Comparison of ENCODE assay signal across 14 mouse cellular contexts in the genomic region with DNA sequence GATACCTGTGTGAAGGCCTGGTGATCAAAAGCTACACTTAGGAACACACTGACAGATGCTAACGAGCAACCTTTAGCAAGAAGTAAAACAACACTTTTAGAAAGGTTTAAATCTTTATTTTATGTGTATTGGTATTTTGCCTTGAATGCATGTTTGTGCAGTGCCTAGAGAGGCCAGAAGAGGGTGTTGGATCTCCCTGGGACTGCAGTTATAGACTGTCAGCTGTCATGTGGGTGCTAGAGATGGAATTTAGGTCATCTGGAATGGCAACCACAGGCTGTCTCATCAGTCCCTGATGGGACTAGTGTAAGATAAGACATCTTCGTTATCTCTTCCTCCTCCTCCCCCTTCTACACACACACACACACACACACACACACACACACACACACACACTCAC. TPM values are rescaled to one million over a fixed set of nuclear protein-coding genes. Genes with fewer than 3 reads are reported as not detected.
DNase-seq lines count a peak whose midpoint lies in the region; ATAC-seq and TF ChIP-seq lines count a peak whose summit lies in the region.
"Had no signal": no experiment of that assay in that cellular context is flagged by ENCODE, and none has a peak within 500 bp of the region (broad histone marks: within the 10 kb centered on the region; RNA-seq: fewer than 3 reads in every experiment).

No protein-coding gene starts in this region.

- H3K36me3 ChIP-seq in kidney, postnatal 0 days (ENCODE audit: insufficient read depth, low read length): no peaks in the 10 kb centered on the region
- no peaks in the 10 kb centered on the region for H3K36me3 ChIP-seq in stomach, postnatal 0 days (ENCODE audit: control insufficient read depth, insufficient read depth, low read length)
- H3K36me3 ChIP-seq: forebrain, embryonic 12.5 days; limb, embryonic 12.5 days had no signal

- no peak for TF ChIP-seq EP300 in stomach, postnatal 0 days (optimal IDR thresholded peaks at IDR 0.05)

- no peak for ATAC-seq in CD4-positive, CD25-positive, alpha-beta regulatory T cell, adult 4 months
- no peak for ATAC-seq in kidney, postnatal 0 days (replicated peaks; ENCODE audit: low FRiP score, low read depth)
- no peak for ATAC-seq in stomach, postnatal 0 days (ENCODE audit: low FRiP score, low TSS enrichment)
- ATAC-seq in frontal cortex, adult (ENCODE audit: low TSS enrichment): no peak

- no peak overlapping the region for H3K4me3 ChIP-seq in kidney, postnatal 0 days (replicated peaks; ENCODE audit: low read depth, low read length)
- no peak overlapping the region for H3K4me3 ChIP-seq in stomach, postnatal 0 days (ENCODE audit: low read depth, low read length)
- H3K4me3 ChIP-seq: forebrain, embryonic 12.5 days; limb, embryonic 12.5 days had no signal

- no peaks in the 10 kb centered on the region for H3K27me3 ChIP-seq in kidney, postnatal 0 days (ENCODE audit: insufficient read depth, low read length)
- no peaks in the 10 kb centered on the region for H3K27me3 ChIP-seq in stomach, postnatal 0 days (ENCODE audit: control insufficient read depth, insufficient read depth, low read length)
- H3K27me3 ChIP-seq: forebrain, embryonic 12.5 days; limb, embryonic 12.5 days had no signal

- H3K9ac ChIP-seq in kidney, postnatal 0 days (ENCODE audit: low read depth, low read length): no peak overlapping the region
- no peak overlapping the region for H3K9ac ChIP-seq in stomach, postnatal 0 days (ENCODE audit: low read length)
- H3K9ac ChIP-seq: forebrain, embryonic 12.5 days; limb, embryonic 12.5 days had no signal

- WGBS in kidney, postnatal 0 days: 77% methylated on average over 2 of the region's 2 CpGs
- 86% methylated on average over 2 of the region's 2 CpGs for WGBS in stomach, postnatal 0 days

- peak; percentile 48 for TF ChIP-seq CTCF in kidney, postnatal 0 days (IDR thresholded peaks at IDR 0.05; ENCODE audit: low read depth)
- TF ChIP-seq CTCF in stomach, postnatal 0 days (IDR thresholded peaks at IDR 0.05; ENCODE audit: low read depth): peak; percentile 55

- no peak overlapping the region for H3K4me2 ChIP-seq in kidney, postnatal 0 days (ENCODE audit: low read length)
- H3K4me2 ChIP-seq in stomach, postnatal 0 days (replicated peaks; ENCODE audit: low read depth): no peak overlapping the region
- H3K4me2 ChIP-seq: forebrain, embryonic 12.5 days; limb, embryonic 12.5 days had no signal

- no peak overlapping the region for H3K27ac ChIP-seq in kidney, postnatal 0 days
- no peak overlapping the region for H3K27ac ChIP-seq in stomach, postnatal 0 days (replicated peaks)
- H3K27ac ChIP-seq: forebrain, embryonic 12.5 days; limb, embryonic 12.5 days had no signal

- no peaks in the 10 kb centered on the region for H3K4me1 ChIP-seq in kidney, postnatal 0 days (replicated peaks; ENCODE audit: insufficient read depth, low read length)
- H3K4me1 ChIP-seq in stomach, postnatal 0 days (replicated peaks; ENCODE audit: control insufficient read depth, insufficient read depth): no peaks in the 10 kb centered on the region
- H3K4me1 ChIP-seq: limb, embryonic 12.5 days had no signal

- intact Hi-C loops in left cerebral cortex, postnatal 10 days (cut with DNase I): no loop called here

- DNase-seq in CD4-positive, CD25-positive, alpha-beta regulatory T cell, adult 2 months (ENCODE audit: low read depth, low spot score): peak; percentile 17
- DNase-seq in kidney, postnatal 0 days (ENCODE audit: low spot score): no peak
- no peak for DNase-seq in kidney, adult 9 months
- DNase-seq in Muller cell, postnatal 12 days (ENCODE audit: inconsistent ontology term): peak; percentile 26
- DNase-seq in stomach, postnatal 0 days (ENCODE audit: low spot score): no peak
- DNase-seq in left cerebral cortex, postnatal 10 days (ENCODE audit: extremely low spot score in 1 of 2, low spot score in 2 of 2): no peak
- DNase-seq: gastrocnemius, postnatal 36 days had no signal

- H3K9me3 ChIP-seq in kidney, postnatal 0 days (replicated peaks; ENCODE audit: low read length): no peaks in the 10 kb centered on the region
- no peaks in the 10 kb centered on the region for H3K9me3 ChIP-seq in stomach, postnatal 0 days (ENCODE audit: control insufficient read depth, low read length)
- H3K9me3 ChIP-seq: forebrain, embryonic 12.5 days; limb, embryonic 12.5 days had no signal

RNA-seq across cellular contexts. Expression of a gene that starts 23.0 kb away (rescaled TPM):
- polyA plus RNA-seq in CD4-positive, CD25-positive, alpha-beta regulatory T cell, adult 4 months (2017; shearing (Covaris generic)): 1 to 10 TPM; 3.8 to 5.1 TPM
- 13.9 and 18.6 TPM in 2 replicates for polyA plus RNA-seq in kidney, postnatal 0 days (2015; fragmentation: Nextera tagmentation; extraction: Ambion mirVana)
- polyA plus RNA-seq in stomach, postnatal 0 days (2015; fragmentation: Nextera tagmentation; extraction: Ambion mirVana): 6.4 and 6.8 TPM in 2 replicates
- 10 to 100 TPM; 39.4 to 41.5 TPM for total RNA-seq in left cerebral cortex, postnatal 10 days (2021)

RNA-seq across cellular contexts. Expression of a gene that starts 25.2 kb away (rescaled TPM):
- polyA plus RNA-seq in CD4-positive, CD25-positive, alpha-beta regulatory T cell, adult 4 months (2017; shearing (Covaris generic)): not detected
- not detected in 2 replicates for polyA plus RNA-seq in kidney, postnatal 0 days (2015; fragmentation: Nextera tagmentation; extraction: Ambion mirVana)
- polyA plus RNA-seq in stomach, postnatal 0 days (2015; fragmentation: Nextera tagmentation; extraction: Ambion mirVana): not detected in 2 replicates
- not detected for total RNA-seq in left cerebral cortex, postnatal 10 days (2021)
- polyA plus RNA-seq: forebrain, embryonic 12.5 days; intestine, embryonic 14.5 days; limb, embryonic 12.5 days; lung, embryonic 16.5 days had no signal

RNA-seq across cellular contexts. Expression of a gene that starts 25.2 kb away (rescaled TPM):
- not detected for polyA plus RNA-seq in CD4-positive, CD25-positive, alpha-beta regulatory T cell, adult 4 months (2017; shearing (Covaris generic))
- polyA plus RNA-seq in kidney, postnatal 0 days (2015; fragmentation: Nextera tagmentation; extraction: Ambion mirVana): not detected in 2 replicates
- polyA plus RNA-seq in stomach, postnatal 0 days (2015; fragmentation: Nextera tagmentation; extraction: Ambion mirVana): not detected in 2 replicates
- total RNA-seq in left cerebral cortex, postnatal 10 days (2021): not detected
- total RNA-seq: gastrocnemius, postnatal 36 days; heart, postnatal 25 days had no signal
- polyA plus RNA-seq: forebrain, embryonic 12.5 days; intestine, embryonic 14.5 days; limb, embryonic 12.5 days; lung, embryonic 16.5 days had no signal

RNA-seq across cellular contexts. Expression of a gene that starts 31.0 kb away (rescaled TPM):
- under 1 TPM in 1 of 2 experiments, not detected in 1; 0.27 TPM for polyA plus RNA-seq in CD4-positive, CD25-positive, alpha-beta regulatory T cell, adult 4 months (2017; shearing (Covaris generic))
- 16.5 and 20.0 TPM in 2 replicates for polyA plus RNA-seq in kidney, postnatal 0 days (2015; fragmentation: Nextera tagmentation; extraction: Ambion mirVana)
- polyA plus RNA-seq in stomach, postnatal 0 days (2015; fragmentation: Nextera tagmentation; extraction: Ambion mirVana): 319 and 330 TPM in 2 replicates
- total RNA-seq in left cerebral cortex, postnatal 10 days (2021): under 1 TPM; 0.60 to 0.73 TPM
- total RNA-seq: gastrocnemius, postnatal 36 days; heart, postnatal 25 days had no signal

RNA-seq across cellular contexts. Expression of a gene that starts 47.3 kb away (rescaled TPM):
- polyA plus RNA-seq in CD4-positive, CD25-positive, alpha-beta regulatory T cell, adult 4 months (2017; shearing (Covaris generic)): under 1 TPM; 0.39 to 0.61 TPM
- 4.5 and 4.9 TPM in 2 replicates for polyA plus RNA-seq in kidney, postnatal 0 days (2015; fragmentation: Nextera tagmentation; extraction: Ambion mirVana)
- polyA plus RNA-seq in stomach, postnatal 0 days (2015; fragmentation: Nextera tagmentation; extraction: Ambion mirVana): 1.2 and 1.6 TPM in 2 replicates
- total RNA-seq in left cerebral cortex, postnatal 10 days (2021): 10 to 100 TPM; 26.8 to 31.2 TPM

Comparison
In these comparisons a context has a peak if more than half of its experiments do, and no peak if none do; other contexts are left out.
1. DNase-seq: peak in CD4-positive, CD25-positive, alpha-beta regulatory T cell, adult 2 months (single experiment) and Muller cell, postnatal 12 days (single experiment); none in kidney, postnatal 0 days (single experiment), kidney, adult 9 months (single experiment), stomach, postnatal 0 days (single experiment) and left cerebral cortex, postnatal 10 days (0 of 2).